Mouse (Mus musculus) ES-Bruce4 (cell line): ENCODE data around the gene Prkar1a. TPM values are rescaled to one million over a fixed set of nuclear protein-coding genes. Genes with fewer than 3 reads are reported as not detected.

Experiments used
- H3K27ac ChIP-seq: 2 replicates; pipeline ENCODE4 v1.5.1; 2012; ENCODE audit warnings: low read length, inconsistent platforms; ENCODE audit not compliant: insufficient read depth
- H3K27me3 ChIP-seq: 2 replicates; pipeline ENCODE4 v1.6.1; 2012; ENCODE audit warnings: mild to moderate bottlenecking, low read length, inconsistent platforms; ENCODE audit not compliant: control insufficient read depth, poor library complexity, insufficient read depth, severe bottlenecking
- H3K36me3 ChIP-seq: 2 replicates; pipeline ENCODE4 v1.6.1; 2012; ENCODE audit warnings: inconsistent platforms, mild to moderate bottlenecking, low read length, moderate library complexity; ENCODE audit not compliant: control insufficient read depth, poor library complexity, insufficient read depth, severe bottlenecking
- H3K4me1 ChIP-seq: one replicate; pipeline ENCODE4 v1.8.1; 2011; ENCODE audit warnings: low read length; ENCODE audit not compliant: control insufficient read depth, insufficient read depth
- H3K4me3 ChIP-seq: 2 replicates; pipeline ENCODE4 v1.5.1; 2011; ENCODE audit warnings: low read depth, mild to moderate bottlenecking, low read length
- H3K9ac ChIP-seq: 2 replicates; pipeline ENCODE4 v1.6.1; 2012; ENCODE audit warnings: low read depth, mild to moderate bottlenecking, inconsistent platforms; ENCODE audit not compliant: poor library complexity, severe bottlenecking
- H3K9me3 ChIP-seq: replicated peaks from 2 replicates; pipeline ENCODE4 v1.6.1; 2012; ENCODE audit warnings: mild to moderate bottlenecking, low read length, inconsistent platforms; ENCODE audit not compliant: control insufficient read depth, poor library complexity, insufficient read depth, severe bottlenecking
- CTCF ChIP-seq: IDR thresholded peaks from one replicate; pipeline ENCODE4 v1.8.1; 2011; ENCODE audit warnings: low read depth, low read length
- EP300 ChIP-seq: IDR thresholded peaks from 2 replicates; pipeline ENCODE4 v1.6.1; 2011; ENCODE audit warnings: low read depth, low read length; ENCODE audit not compliant: insufficient read depth
- POLR2A ChIP-seq: IDR thresholded peaks from one replicate; pipeline ENCODE4 v1.8.1; 2011; ENCODE audit warnings: low read length; ENCODE audit not compliant: insufficient read depth
- polyA plus RNA-seq: library from polyadenylated mRNA; stranded (reverse); fragments of >200 nt; gene quantifications from 2 replicates; pipeline ENCODE4 v1.2.4, GENCODE M21; 2011; ENCODE audit warnings: low read depth; ENCODE audit not compliant: missing spikeins, insufficient read depth, insufficient read length

Gene Prkar1a
- polyA plus RNA-seq, 1 experiment, result 98.3 TPM

DNA sequence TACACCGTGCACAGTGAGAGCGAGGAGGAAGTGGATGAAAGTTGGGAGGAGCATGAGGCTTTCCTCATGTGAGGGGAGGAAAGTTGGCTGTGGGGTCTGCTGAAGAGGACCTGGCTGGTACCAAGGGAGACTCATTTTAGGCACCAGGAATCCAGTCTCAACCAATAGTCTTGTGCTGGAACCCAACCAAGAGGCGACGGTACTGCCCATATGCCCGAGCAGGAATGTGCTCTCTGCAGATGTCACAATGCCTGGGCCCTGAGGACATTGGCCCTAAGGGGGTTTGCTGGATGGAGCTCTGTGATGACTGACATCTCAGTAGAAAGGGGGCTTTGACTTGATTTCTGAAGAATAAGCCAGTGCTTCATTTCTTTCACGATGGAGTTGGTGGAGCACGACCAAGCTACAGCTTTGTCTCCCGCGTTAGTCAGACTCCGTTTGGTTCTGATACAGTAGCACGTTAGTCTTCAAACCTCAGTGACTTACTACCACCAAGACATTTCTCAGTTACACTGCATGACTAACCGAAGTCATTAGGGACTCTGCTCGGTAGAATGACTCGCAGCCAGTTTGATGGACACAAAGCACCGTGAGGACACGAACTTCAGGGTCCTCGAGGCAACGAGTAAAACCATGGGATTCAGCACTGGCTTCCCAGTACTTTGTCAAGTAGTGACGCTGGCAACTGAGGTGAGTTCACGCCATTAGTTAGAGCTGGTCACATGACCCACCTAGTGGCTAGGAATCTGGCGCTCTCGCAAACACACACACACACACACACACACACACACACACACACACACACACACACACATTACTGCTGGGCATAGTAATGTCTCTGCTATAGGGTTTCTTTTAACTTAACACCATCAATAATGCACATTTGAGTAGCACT is 55.4 kb downstream of the Prkar1a start:
- H3K4me1 ChIP-seq, result no peaks in the 10 kb centered on the region
- no peak for TF ChIP-seq CTCF
- no peak for TF ChIP-seq EP300
- no peak for TF ChIP-seq POLR2A
- no peak overlapping the region for H3K9ac ChIP-seq
- H3K4me3 ChIP-seq, result no peak overlapping the region
- no peaks in the 10 kb centered on the region for H3K36me3 ChIP-seq
- no peaks in the 10 kb centered on the region for H3K27me3 ChIP-seq
- no peak overlapping the region for H3K27ac ChIP-seq
- no peaks in the 10 kb centered on the region for H3K9me3 ChIP-seq

DNA sequence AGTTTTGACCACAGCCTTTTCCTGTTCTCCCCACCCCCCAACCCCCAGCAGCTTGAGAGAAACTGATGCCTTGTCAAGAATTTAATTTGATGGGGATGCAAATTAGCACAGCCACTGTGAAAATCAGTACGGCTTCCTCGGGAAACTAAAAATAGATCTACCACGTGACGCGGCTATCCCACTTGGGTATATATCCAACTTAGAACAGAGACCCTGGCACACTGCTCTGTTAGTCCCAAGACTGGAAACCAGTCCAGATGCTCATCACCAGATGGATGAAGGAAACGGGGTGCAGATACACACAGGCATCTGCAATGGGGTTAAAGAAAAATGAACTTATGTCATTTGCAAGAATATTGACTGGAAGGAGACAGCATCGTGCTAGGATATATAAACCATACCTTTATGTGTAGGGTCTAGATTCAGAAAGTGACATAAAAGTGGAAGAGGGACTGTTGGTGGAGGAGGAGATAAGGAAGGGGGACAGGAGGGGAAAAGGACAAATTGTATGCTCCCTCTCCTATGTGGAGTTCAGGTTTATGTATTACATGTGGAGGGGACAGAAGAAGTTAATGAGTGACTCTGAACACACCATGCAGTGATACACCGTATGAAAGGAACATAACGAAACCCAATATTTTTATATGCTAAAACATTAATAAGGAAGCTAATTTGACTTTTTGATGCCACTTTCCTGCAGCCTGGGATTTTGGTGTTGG is 56.3 kb downstream of the Prkar1a start:
- Histone ChIP-seq H3K27ac (no peak overlapping the region), H3K9ac (no peak overlapping the region), H3K4me1 (no peaks in the 10 kb centered on the region), H3K4me3 (no peak overlapping the region), H3K9me3 (no peaks in the 10 kb centered on the region), H3K27me3 (no peaks in the 10 kb centered on the region), H3K36me3 (no peaks in the 10 kb centered on the region)
- TF ChIP-seq POLR2A, result no peak
- no peak for TF ChIP-seq CTCF
- TF ChIP-seq EP300, result no peak

DNA sequence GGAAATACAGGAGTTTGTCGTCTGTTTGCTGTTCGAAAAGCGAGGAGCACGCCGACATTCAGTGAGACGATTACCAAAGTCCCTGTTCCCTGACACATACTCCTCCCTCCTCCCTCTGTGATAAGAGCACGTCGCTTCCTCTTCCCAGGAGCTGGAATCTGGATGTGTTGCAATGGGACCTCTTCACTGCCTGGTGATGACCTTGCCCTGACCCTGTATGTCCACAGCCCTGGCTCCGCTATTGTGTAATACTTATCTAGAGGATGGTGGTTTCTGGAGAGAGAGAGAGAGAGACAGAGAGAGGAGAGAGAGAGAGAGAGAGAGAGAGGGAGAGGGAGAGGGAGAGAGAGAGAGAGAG is 56.8 kb downstream of the Prkar1a start:
- Histone ChIP-seq H3K4me3 (no peak overlapping the region), H3K27ac (no peak overlapping the region)
- no peak for TF ChIP-seq CTCF
- TF ChIP-seq POLR2A, result no peak
- TF ChIP-seq EP300, result no peak

DNA sequence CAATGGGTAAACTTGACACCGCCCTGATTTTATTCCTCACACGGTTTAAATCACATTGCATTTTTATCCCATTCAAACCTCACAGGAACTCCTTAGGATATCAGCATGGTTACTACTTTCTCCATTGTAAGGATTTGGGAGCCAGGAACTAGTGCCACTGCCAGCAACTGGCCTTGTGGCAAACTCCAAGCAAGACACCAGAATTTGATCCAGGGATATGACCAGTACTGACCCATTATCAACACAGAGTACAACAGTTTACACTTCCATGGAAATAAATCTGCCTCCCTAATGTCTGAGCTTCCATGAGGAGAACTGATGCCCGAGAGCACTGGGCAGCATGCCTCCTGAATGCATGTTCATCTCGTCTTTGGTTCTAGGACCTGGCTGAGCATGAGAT is 57.4 kb downstream of the Prkar1a start:
- no peaks in the 10 kb centered on the region for H3K36me3 ChIP-seq
- no peaks in the 10 kb centered on the region for H3K27me3 ChIP-seq
- no peaks in the 10 kb centered on the region for H3K9me3 ChIP-seq
- no peak overlapping the region for H3K4me3 ChIP-seq
- H3K27ac ChIP-seq, result no peak overlapping the region
- no peak overlapping the region for H3K9ac ChIP-seq
- no peak for TF ChIP-seq EP300
- no peak for TF ChIP-seq CTCF
- no peak for TF ChIP-seq POLR2A
- no peaks in the 10 kb centered on the region for H3K4me1 ChIP-seq

More for the DNA sequence above, 56.8 kb downstream of the Prkar1a start:
- Histone ChIP-seq H3K4me1 (no peaks in the 10 kb centered on the region), H3K27me3 (no peaks in the 10 kb centered on the region), H3K36me3 (no peaks in the 10 kb centered on the region), H3K9me3 (no peaks in the 10 kb centered on the region), H3K9ac (no peak overlapping the region)

DNA sequence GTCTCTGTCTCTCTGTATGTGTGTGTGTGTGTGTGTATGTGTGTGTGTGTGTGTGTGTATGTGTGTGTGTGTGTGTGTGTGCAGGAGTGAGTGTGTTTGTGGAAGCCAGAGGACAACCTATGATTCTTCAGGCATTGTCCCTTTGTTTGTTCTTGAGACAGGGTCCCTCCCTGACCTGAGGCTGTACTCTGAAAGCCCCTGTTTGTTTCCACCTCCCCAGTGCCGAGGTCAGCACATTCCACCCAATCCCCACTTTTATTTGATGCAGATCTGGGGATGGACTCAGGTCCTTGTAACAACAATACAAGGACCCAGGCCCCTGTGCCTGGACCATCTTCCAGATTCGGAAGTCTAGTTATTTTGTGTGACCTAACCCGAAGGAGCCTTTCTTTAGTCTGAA is 58.2 kb downstream of the Prkar1a start:
- TF ChIP-seq CTCF (no peak), EP300 (peak; percentile 80)
- no peaks in the 10 kb centered on the region for H3K36me3 ChIP-seq
- H3K4me3 ChIP-seq, result no peak overlapping the region
- H3K27ac ChIP-seq, result no peak overlapping the region; the same call in 1 of the 2 replicates
- no peaks in the 10 kb centered on the region for H3K27me3 ChIP-seq
- H3K9me3 ChIP-seq, result no peaks in the 10 kb centered on the region
- H3K9ac ChIP-seq, result no peak overlapping the region
- H3K4me1 ChIP-seq, result no peaks in the 10 kb centered on the region

DNA sequence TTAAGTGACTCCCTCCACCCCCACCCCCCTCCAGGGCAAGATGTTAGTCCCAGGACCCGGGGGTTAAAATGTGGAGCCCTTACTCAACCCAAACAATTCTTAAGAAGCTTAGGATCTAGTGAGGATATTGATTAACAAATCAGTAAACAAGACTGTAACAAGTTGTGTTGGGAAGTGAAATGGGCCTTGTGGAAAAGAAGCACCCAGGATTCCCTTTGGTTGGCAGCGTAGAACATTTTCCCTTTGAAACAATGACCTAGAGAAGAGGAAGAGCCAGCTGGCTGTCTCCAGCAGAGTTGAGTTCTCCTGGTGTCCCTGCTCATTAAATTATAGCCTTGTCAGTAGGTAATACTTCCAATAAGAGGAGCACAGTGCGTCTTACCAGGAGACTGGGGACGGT is 59.6 kb downstream of the Prkar1a start:
- Histone ChIP-seq H3K36me3 (no peaks in the 10 kb centered on the region), H3K27me3 (no peaks in the 10 kb centered on the region), H3K27ac (no peak overlapping the region), H3K9ac (no peak overlapping the region), H3K4me3 (no peak overlapping the region), H3K4me1 (no peaks in the 10 kb centered on the region), H3K9me3 (no peaks in the 10 kb centered on the region)
- TF ChIP-seq EP300, result no peak
- no peak for TF ChIP-seq POLR2A
- TF ChIP-seq CTCF, result no peak
